Mouse (Mus musculus): ENCODE results near the gene Cbx4.
"Not testable (repeated sequence)": the region's sequence is repeated elsewhere in the genome, so short reads cannot be mapped to it uniquely, and the experiment has no call there.

Cbx4 gene

DNA sequence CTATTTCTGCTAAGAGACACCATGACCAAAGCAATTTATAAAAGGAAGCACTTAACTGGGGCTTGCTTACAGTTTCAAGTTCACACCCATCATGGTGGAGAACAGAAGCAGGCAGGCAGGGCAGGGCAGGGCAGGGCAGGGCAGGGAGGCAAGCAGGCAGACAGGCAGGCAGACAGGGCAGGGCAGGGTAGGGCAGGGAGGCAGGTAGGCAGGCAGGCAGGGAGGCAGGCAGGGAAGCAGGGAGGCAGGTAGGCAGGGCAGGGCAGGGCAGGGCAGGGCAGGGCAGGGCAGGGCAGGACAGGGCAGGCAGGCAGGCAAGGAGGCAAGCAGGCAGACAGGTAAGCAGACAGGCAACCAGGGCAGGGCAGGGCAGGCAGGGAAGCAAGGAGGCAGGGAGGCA is 26.7 kb upstream of the Cbx4 start:
- intact Hi-C loops (cut with DNase I), result no loop called here

DNA sequence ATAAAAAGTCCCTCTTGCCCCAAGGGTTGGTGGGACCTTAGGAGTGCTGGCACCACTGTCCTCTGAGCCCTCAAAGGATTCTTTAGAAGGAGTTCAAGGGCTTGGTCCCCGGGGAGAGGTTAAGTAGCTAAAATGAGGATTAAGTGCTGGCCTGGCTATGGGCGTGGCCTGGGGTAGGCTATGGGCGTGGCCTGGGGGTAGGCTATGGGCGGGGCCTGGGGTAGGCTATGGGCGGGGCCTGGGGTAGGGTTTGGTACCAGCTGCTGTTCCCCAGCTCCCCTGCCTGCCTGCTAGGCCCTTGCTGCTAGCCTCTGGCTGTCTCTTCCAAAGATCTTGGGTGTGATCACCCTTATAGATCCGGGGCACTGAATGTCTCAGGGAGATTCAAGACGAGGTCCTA is 25.3 kb upstream of the Cbx4 start:
- intact Hi-C loops (cut with DNase I), result no loop called here

DNA sequence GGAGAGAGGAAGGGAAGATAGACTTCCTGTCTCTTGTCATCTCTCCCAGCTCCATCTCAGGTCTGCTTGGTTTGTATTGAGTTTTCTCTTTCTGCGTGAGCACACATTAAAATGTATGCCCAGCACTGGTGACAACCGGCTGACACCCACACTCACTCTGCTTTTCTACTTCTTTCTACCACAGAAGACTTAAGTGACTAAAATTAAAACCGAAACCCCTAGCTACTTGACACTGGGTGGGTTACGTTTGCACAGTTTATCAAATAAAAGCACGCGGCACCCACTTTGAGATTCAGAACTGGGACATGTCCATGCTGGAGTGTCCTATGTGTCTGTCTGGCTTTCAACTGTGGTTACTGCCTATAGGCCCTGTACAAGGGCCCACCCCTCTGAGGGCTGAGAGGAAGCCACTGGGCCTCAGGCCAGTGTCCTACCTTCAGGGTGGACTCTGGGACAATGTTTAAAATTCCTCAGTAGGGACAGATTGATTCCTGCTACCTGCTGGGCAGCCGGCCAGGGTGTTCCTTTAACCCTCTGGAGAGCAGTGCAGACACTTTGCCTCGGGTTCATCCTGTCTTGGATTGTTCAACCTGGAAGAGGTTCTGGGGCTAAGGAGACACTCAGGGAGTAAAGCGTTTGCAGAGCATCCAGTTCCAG is 23.5 kb upstream of the Cbx4 start:
- intact Hi-C loops (cut with DNase I), result no loop called here

DNA sequence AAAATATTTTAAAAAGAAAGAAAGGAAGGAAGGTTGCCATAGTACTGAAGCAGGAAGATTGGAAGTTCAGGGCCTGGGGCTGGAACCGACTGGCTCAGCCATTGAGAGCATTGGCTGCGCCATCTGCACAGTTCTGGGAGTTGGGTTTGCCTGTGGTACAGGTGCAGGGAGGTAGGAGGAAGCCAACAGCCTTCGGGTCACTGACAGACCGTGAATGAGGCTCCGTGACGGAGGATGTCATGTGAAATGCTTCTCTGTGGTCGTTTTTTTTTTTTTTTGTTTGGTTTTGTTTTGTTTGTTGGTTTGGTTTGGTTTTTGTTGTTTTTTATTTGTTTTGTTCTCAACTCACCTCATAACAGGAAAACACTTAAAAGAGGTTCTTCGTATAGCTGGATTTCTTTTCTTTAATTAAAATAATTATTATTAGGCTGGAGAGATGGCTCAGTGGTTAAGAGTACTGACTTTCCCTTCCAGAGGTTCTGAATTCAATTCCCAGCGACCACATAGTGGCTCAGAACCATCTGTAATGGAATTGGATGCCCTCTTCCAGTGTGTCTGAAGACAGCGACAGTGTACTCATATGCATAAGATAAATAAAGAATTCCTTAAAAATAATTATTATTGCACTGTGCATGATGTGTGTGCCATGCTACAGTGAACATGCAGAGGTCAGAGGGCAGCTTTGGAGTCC is 22.7 kb upstream of the Cbx4 start:
- intact Hi-C loops (cut with DNase I), result no loop called here

DNA sequence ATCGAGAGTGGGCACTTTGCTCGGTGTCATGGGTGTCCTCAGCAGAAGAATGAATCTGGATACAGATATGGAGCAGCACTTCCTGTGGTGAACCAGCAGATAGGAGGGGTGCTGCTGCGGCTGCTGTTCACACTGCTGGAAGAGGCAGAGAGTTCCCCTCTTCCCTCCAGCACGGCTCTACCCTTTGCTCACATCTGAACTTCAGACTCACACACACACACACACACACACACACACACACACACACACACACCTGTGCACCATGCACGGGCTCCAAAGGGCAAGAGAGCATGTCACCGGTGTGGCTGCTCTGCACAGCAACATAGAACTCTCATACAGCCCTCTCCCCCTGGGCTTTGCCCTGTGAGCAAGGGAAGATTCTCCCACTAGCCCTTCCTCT is 20.3 kb upstream of the Cbx4 start:
- intact Hi-C loops (cut with DNase I), result no loop called here

DNA sequence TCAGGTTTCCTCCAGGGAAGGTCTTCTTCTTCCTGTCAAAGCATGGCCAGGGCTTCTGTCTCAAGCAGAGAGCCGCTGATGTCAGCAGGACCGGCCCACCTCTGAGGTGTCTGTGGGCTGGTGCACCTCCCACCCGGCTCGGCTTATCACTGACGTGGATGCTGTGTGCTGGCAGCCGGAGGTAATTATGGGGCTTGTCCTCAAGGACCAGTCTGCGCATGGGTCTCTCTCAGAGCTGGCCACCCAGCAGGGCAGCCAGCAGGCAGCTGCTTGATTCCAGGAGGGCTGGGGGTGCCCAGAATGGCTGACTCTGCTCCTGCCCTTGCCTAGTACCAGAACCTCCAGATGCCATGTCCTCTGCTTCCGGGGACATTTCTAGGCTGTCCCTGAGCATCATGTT is 19.7 kb upstream of the Cbx4 start:
- intact Hi-C loops (cut with DNase I), result no loop called here

DNA sequence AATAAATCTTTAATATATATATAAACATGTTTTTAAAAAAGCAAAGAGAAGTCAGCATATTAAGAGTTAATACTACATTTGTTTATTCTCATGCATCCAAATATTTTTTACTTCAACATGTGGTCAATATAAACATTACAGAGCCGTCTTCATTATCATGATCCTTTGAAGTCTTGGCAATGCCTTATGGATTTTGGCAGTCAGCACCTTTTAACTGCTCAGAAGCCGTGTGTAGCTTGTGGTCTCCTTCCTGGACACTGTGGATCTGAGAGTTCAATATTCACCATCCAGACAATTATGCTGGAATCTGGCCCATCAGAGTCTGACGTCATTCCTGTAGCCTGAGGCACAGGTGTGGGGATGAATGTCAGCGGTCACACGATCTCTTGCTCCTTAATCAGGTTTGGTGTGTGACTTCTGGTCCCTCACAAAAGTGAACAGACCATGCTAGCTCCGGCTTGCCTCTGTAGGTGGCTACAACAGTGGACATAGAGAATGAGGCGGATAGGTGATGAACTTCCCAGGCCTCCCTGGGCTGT is 19.1 kb upstream of the Cbx4 start:
- intact Hi-C loops (cut with DNase I), result no loop called here

DNA sequence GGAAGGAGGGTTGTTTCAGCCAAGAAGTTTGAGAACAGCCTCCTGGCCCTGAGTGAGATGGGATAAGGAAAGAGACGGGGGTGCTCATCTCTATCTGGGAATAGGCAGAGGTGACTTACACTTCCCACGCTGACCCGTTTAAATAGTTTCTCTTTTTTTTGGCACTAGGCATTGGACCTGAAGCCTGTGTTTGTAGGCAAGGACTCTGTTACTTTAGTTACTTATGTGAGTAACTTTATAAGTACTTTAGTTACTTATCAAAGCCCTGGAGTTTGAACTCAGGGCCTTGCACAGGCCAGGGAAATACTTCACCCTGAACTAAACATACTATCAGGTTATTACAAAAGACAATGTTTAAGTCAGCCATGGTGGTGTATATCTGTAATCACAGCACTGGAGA is 18.0 kb upstream of the Cbx4 start:
- intact Hi-C loops (cut with DNase I), result no loop called here

DNA sequence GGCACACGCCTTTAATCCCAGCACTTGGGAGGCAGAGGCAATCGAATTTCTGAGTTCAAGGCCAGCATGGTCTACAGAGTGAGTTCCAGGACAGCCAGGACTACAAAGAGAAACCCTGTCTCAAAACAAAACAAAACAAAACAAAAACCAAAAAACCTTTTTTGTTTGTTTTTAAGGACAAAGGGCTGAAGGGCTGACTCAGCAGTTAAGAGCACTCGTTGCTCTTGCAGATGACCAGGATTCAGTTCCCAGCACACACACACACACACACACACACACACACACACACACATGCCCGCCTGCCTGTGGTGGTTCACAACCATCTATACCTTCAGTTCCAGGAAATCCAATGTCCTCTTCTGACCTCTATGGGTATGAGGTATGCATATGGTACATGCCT is 14.3 kb upstream of the Cbx4 start:
- intact Hi-C loops (cut with DNase I), result not testable (repeated sequence)

DNA sequence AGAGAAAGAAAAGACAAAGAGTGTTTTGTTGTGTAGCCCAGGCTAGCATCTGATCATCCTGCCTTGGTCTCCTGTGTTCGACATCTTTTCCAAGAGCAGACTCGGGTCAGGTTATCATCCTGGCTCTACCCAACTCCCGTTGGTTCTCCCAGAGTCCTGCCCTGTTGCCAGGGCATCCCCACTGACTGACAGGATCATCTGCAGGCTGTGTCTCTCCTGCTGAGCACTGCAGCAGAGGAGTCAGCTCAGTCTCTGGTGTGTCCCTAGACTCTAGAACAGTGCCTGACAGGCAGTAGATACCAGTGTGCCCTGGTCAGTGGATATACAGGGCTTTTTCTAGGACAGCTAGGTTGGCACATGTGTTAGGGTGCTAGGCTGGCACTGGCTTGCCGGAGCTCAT is 12.2 kb upstream of the Cbx4 start:
- intact Hi-C loops (cut with DNase I), result no loop called here

DNA sequence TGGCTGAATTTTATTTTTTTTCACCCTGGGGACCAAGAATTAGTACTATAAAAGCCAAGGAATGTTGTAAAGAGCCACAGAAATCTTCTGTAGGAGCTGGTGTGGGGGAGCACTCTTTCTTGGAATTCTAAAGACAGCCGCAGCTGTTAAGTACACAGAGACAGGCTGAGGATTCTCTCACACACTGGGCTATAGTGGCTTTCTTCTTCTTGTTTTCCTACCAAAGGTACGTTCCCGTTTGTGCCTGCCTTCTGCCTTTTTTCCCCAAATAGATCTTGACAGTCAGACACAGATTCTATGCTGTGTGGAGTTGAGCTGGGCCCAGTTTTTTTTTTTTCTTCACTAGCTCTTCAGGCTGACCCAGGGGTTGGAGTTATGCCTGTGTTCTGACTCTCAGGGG is 9.4 kb upstream of the Cbx4 start:
- intact Hi-C loops (cut with DNase I), result no loop called here

DNA sequence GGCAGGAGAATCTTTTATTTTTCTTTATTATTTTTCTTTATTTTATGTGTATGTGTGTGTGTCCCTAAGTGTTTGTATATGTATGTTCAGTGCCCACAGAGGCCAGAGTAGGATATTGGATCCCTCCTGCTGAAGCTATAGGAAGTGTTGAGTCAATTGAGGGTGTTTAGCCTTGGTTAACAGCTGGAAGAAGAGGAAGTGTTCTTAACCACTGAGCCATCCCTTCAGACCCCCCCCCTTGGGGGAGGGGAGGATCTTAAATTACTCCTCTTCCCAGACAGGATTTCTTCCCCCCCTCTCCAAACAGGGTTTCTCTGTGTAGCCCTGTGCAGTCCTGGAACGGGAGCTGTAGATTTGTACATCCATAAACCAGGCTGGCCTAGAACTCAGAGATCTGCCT is 7.3 kb upstream of the Cbx4 start:
- intact Hi-C loops (cut with DNase I), result no loop called here

DNA sequence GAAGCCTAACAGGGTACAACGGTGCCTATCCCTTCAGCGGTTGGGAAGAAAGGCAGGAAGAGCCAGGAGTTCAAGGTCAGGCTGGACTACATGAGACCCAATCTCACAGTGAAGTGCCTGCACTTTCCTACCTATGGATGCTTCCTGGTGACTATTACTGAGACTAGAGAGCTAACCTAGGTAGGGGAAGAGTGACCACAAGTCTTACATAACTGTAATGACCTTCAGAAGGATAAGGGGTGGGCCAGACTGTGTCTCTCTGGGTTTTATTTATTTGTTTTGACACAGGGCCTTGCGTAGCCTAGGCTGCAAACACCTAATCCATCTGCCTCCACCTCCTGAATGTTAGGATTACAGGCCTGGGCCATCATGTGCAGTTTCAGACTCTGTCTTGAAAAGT is 6.3 kb upstream of the Cbx4 start:
- intact Hi-C loops (cut with DNase I), result no loop called here

DNA sequence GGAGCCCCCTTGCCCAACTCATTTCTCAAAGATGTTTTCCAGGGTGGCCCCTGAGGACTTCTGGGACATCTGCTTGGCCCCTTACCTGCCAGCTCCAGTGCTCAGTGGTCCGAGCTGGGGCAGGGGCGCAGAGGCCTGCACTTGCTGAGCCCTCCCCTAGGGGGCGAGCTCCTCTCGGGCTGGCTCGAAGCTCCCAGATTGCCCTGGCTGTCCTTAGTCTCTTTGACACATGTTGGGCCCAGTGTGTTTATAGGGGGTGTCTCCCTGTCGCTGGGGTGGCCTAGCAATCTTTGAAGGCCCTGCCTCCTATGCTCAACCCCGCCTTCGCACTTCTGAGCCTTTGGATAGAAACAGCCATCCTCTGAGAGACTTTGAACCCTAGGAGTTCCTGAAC is 5.6 kb upstream of the Cbx4 start:
- intact Hi-C loops (cut with DNase I), result loop anchor here (2.0 kb wide), 1 partner anchor 35 kb away; no protein-coding TSS in a partner anchor

DNA sequence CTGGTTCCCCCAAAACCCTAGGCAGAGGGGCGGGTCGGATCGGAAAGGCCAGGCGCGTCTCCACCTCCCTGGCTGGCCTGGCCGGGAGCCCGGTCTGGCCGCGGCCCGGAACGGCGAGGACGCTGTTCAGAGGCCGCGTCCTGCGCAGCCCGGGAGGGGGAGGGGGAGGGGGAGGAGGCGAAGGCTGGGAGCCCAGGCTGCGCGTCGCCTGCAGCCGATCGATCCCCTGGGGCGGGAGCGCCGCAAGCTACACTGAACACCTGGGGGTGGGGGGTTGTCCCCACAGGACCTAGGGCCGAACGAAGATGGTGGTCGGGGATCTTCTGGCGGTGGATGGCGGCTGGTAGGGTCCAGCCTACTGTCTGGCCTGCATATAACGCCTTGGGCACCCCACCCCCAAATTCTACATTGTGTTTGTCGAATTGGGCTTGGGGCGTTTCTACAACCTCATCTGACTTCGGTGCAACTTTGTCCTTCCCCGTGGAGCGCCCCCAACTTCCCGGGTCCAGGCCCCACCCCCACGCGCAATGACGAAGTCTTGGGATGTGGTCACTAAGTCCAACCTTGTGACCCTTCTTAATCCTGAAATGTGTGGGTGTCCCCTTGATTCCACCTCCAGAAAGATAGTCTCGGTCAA is 5.1 kb upstream of the Cbx4 start:
- intact Hi-C loops (cut with DNase I), result loop anchor here (2.0 kb wide), 1 partner anchor 36 kb away; no protein-coding TSS in a partner anchor

DNA sequence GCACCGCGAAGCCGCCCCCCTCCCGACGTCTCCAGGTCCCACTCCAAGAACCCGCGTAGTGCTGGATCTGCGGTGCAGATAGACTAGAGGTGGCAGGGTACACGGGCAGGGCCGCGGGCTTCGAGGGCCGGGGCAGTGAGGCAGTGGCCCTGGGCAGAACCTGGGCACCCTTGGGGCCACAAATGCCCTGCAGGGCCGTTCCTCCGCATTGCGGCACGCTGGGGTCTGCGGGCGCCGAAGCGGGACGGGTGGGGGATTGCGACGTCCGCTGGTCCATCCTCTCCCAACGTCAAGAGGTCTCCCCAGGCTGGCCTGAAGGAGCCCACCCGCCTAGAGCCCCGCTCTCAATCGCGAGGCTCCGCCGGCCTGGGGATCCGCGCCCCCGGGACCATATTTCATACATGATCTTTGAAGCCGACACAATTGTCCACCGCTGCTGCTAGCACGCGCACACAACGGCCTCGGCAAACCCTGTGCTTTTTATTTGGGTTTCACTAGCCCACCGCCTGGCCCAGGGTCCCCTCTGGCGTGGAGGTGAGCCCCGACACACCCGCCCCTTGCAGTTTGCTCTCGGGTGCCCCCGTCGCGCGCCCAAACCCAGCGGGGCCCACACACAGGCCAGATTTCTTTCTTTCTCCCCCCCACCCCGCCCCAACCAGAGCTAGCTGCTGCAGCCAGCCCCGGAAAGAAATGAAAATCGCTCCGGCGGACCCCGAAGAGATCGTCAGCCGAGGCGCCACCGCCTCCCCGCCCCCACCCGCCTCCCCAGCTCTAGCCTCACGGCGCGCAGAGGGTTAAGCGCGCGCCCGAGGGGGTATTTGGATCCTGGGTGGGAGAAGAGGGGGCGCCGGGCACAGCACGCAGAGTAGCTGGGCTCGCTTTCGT is 4.3 kb upstream of the Cbx4 start:
- intact Hi-C loops (cut with DNase I), result loop anchor here (2.0 kb wide), 1 partner anchor 36 kb away; no protein-coding TSS in a partner anchor

DNA sequence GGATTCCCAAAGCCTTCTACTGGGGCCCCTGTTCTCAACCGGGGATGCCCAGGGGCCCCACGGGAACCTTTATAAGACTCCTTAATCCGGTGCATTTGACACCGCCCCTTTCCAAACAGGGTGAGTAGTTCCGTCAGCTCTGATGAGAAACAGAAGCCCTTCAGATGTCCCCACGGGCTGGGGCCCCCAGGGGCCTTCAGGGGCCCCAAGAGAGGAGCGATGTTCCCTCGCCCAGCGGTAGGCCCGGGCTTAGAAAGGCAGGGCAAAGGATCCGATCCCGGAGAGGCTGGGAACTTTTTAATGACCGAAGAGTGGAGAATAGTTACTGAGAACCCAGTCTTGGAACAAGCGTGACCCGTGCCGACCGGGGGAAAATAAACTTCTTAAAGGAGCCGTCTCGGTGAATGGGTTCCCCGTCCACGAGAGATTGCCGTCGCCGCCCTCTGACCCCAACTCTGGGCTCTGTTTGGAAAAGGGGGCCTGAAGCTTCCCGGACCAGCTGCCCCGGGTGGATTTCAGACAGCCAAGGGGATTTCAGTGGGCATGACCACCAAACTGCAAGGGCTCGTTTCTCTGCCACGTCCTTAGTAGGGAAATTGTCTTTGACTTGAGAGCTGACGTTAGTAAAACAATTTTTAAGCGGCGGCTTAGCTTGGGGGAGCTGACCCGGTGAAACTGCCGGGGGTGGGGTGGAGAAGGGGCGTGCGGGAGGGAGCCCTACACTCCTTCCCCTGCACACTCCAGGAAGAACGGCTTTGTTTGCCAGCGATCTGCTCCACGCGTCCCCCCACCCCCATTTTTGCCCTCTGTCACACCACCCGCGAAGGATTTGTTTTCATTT is 3.4 kb upstream of the Cbx4 start:
- intact Hi-C loops (cut with DNase I), result loop anchor here (2.0 kb wide), 2 partner anchors 37 to 49 kb away; partner anchors contain the start of gene Cbx8

DNA sequence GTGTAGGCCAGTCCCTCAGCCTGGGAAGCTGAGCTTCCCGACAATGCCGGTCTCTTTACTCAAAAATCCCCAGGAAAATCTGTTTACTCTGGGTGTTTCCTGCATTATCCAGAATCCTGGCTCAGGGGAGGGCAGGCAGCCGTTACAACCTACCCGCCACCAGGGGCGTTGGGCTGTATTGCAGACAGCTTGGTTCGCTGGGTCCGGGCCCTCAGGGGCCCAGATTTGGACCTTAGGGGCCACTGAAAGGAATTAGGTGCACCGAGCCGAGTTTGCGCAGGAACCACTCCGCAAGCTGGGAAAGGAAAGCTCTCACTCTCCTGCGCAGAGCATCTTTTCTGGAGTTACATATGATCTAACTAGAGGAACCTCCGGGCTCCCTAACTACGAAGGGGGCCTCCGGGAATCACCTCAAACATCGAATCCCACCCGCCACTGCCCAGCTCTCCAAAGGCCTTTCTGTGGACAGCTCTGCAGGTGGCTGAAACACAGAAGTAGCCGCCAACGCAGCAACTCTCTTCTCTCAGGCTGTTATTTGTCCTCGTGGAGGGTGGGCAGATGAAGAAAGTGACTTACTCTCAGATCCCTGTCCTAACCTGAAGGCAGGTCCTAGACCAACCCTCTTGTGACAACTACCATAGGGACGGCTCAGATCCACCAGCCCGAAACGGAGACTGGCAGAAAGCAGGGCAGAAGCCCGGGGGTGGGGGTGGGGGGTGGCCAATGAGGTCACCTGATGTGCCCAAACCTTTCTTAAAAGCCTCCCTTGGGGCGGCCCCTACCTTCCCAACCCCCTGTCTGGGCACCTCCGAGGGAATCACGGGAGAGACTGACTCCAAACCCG is 2.6 kb upstream of the Cbx4 start:
- intact Hi-C loops (cut with DNase I), result loop anchor here (2.0 kb wide), 1 partner anchor 48 kb away; the partner anchor contains the start of gene Cbx8

Data from adrenal gland (tissue).